Comparison of ENCODE assay signal across 11 mouse cellular contexts in genomic region chr16:17499249-17499883, GRCm38 (mm10). TPM values are rescaled to one million over a fixed set of nuclear protein-coding genes. Genes with fewer than 3 reads are reported as not detected.
DNase-seq lines count a peak whose midpoint lies in the region; ATAC-seq and TF ChIP-seq lines count a peak whose summit lies in the region.
"Had no signal": no experiment of that assay in that cellular context is flagged by ENCODE, and none has a peak within 500 bp of the region (broad histone marks: within the 10 kb centered on the region; RNA-seq: fewer than 3 reads in every experiment).

No protein-coding gene starts in this region.

- no peak overlapping the region for H3K4me3 ChIP-seq in heart, embryonic 11.5 days (ENCODE audit: low read depth, low read length)
- H3K4me3 ChIP-seq in forebrain, postnatal 0 days (ENCODE audit: low read depth, low read length): no peak overlapping the region
- H3K4me3 ChIP-seq in midbrain, embryonic 13.5 days (replicated peaks): no peak overlapping the region
- H3K4me3 ChIP-seq: myocyte had no signal

- TF ChIP-seq CTCF in forebrain, postnatal 0 days (IDR thresholded peaks at IDR 0.05; ENCODE audit: low read depth): no peak

- H3K4me1 ChIP-seq in heart, embryonic 11.5 days (ENCODE audit: control insufficient read depth, insufficient read depth, low read length): peaks cover 11% of the 10 kb centered on the region
- peaks cover 4% of the 10 kb centered on the region; the same call in 1 of the 2 replicates for H3K4me1 ChIP-seq in forebrain, postnatal 0 days (ENCODE audit: insufficient read depth)
- peaks cover 20% of the 10 kb centered on the region for H3K4me1 ChIP-seq in midbrain, embryonic 13.5 days (replicated peaks)

- no peak overlapping the region for H3K4me2 ChIP-seq in heart, embryonic 11.5 days
- no peak overlapping the region for H3K4me2 ChIP-seq in forebrain, postnatal 0 days (ENCODE audit: low read depth)
- peak overlapping the region; percentile 27 for H3K4me2 ChIP-seq in midbrain, embryonic 13.5 days (replicated peaks)

- no peaks in the 10 kb centered on the region for H3K9me3 ChIP-seq in heart, embryonic 11.5 days (replicated peaks; ENCODE audit: control insufficient read depth, low read length)
- no peaks in the 10 kb centered on the region for H3K9me3 ChIP-seq in forebrain, postnatal 0 days (ENCODE audit: low read length)
- H3K9me3 ChIP-seq in midbrain, embryonic 13.5 days: no peaks in the 10 kb centered on the region

- H3K9ac ChIP-seq in heart, embryonic 11.5 days (ENCODE audit: low read depth, low read length): no peak overlapping the region
- H3K9ac ChIP-seq in forebrain, postnatal 0 days: no peak overlapping the region
- H3K9ac ChIP-seq in midbrain, embryonic 13.5 days (replicated peaks): peak overlapping the region; percentile 48

- 36% methylated on average over 10 of the region's 10 CpGs for WGBS in heart, embryonic 11.5 days (ENCODE audit: insufficient replicate concordance)
- 16% methylated on average over 10 of the region's 10 CpGs for WGBS in forebrain, postnatal 0 days
- WGBS in midbrain, embryonic 13.5 days: 14% methylated on average over 10 of the region's 10 CpGs

- DNase-seq in heart, adult 9 months (ENCODE audit: low spot score in 2 of 2): no peak
- peak; percentile 6 for DNase-seq in brain, embryonic 18.5 days (ENCODE audit: low read depth, low spot score)
- DNase-seq in forebrain, postnatal 0 days: peak; percentile 25
- no peak for DNase-seq in adrenal gland, postnatal 36 days
- DNase-seq: gastrocnemius, postnatal 25 days; kidney, adult 18-20 months had no signal

- H3K27ac ChIP-seq in heart, embryonic 11.5 days (ENCODE audit: low read depth, low read length): no peak overlapping the region
- no peak overlapping the region for H3K27ac ChIP-seq in forebrain, postnatal 0 days (ENCODE audit: low read depth, low read length)
- H3K27ac ChIP-seq in midbrain, embryonic 13.5 days: no peak overlapping the region; the same call in 1 of the 2 replicates

- ATAC-seq in heart, embryonic 11.5 days (replicated peaks; ENCODE audit: insufficient number of reproducible peaks, low FRiP score, low TSS enrichment): 0 out of 2 replicates have a peak, but pooled peaks have one; percentile 14
- ATAC-seq in forebrain, postnatal 0 days: peak; percentile 89
- peak; percentile 88 for ATAC-seq in midbrain, embryonic 13.5 days
- no peak for ATAC-seq in frontal cortex, adult (ENCODE audit: low TSS enrichment)
- ATAC-seq in cerebellum, adult (ENCODE audit: insufficient number of reproducible peaks, low FRiP score, low TSS enrichment): no peak

- H3K27me3 ChIP-seq in heart, embryonic 11.5 days (ENCODE audit: control insufficient read depth, insufficient read depth, low read length): no peaks in the 10 kb centered on the region
- H3K27me3 ChIP-seq in forebrain, postnatal 0 days (ENCODE audit: insufficient read depth, low read length): no peaks in the 10 kb centered on the region
- no peaks in the 10 kb centered on the region for H3K27me3 ChIP-seq in midbrain, embryonic 13.5 days

- no peaks in the 10 kb centered on the region for H3K36me3 ChIP-seq in heart, embryonic 11.5 days (ENCODE audit: control insufficient read depth, insufficient read depth, low read length)
- H3K36me3 ChIP-seq in forebrain, postnatal 0 days (ENCODE audit: insufficient read depth): no peaks in the 10 kb centered on the region
- H3K36me3 ChIP-seq in midbrain, embryonic 13.5 days: no peaks in the 10 kb centered on the region

RNA-seq across cellular contexts. Expression of gene Lztr1, which starts 9.1 kb away (rescaled TPM):
- 46.6 and 47.4 TPM in 2 replicates for polyA plus RNA-seq in heart, embryonic 11.5 days (2014; fragmentation: Nextera tagmentation; extraction: Ambion mirVana)
- total RNA-seq in forebrain, postnatal 0 days (2014; rRNA removed): 206 and 244 TPM in 2 replicates
- 91.4 and 103 TPM in 2 replicates for polyA plus RNA-seq in forebrain, postnatal 0 days (2015; fragmentation: Nextera tagmentation; extraction: Ambion mirVana)
- polyA plus RNA-seq in midbrain, embryonic 13.5 days (2015; fragmentation: Nextera tagmentation; extraction: Ambion mirVana): 124 and 133 TPM in 2 replicates
- 10 to 100 TPM; 56.1 to 59.9 TPM for total RNA-seq in adrenal gland, postnatal 36 days (2021)

RNA-seq across cellular contexts. Expression of gene Aifm3, which starts 10.0 kb away (rescaled TPM):
- polyA plus RNA-seq in heart, embryonic 11.5 days (2014; fragmentation: Nextera tagmentation; extraction: Ambion mirVana): 0.54 and 0.68 TPM in 2 replicates
- 15.2 and 21.8 TPM in 2 replicates for total RNA-seq in forebrain, postnatal 0 days (2014; rRNA removed)
- polyA plus RNA-seq in forebrain, postnatal 0 days (2015; fragmentation: Nextera tagmentation; extraction: Ambion mirVana): 7.5 and 12.7 TPM in 2 replicates
- 7.9 and 10.6 TPM in 2 replicates for polyA plus RNA-seq in midbrain, embryonic 13.5 days (2015; fragmentation: Nextera tagmentation; extraction: Ambion mirVana)
- total RNA-seq in adrenal gland, postnatal 36 days (2021): 1 to 10 TPM; 6.5 to 8.5 TPM

RNA-seq across cellular contexts. Expression of gene Thap7, which starts 31.6 kb away (rescaled TPM):
- 31.4 and 34.0 TPM in 2 replicates for polyA plus RNA-seq in heart, embryonic 11.5 days (2014; fragmentation: Nextera tagmentation; extraction: Ambion mirVana)
- 69.2 and 71.0 TPM in 2 replicates for total RNA-seq in forebrain, postnatal 0 days (2014; rRNA removed)
- 58.3 and 64.4 TPM in 2 replicates for polyA plus RNA-seq in forebrain, postnatal 0 days (2015; fragmentation: Nextera tagmentation; extraction: Ambion mirVana)
- 61.7 and 65.0 TPM in 2 replicates for polyA plus RNA-seq in midbrain, embryonic 13.5 days (2015; fragmentation: Nextera tagmentation; extraction: Ambion mirVana)
- 10 to 100 TPM; 31.4 to 39.4 TPM for total RNA-seq in adrenal gland, postnatal 36 days (2021)

RNA-seq across cellular contexts. Expression of gene Crkl, which starts 47.6 kb away (rescaled TPM):
- polyA plus RNA-seq in heart, embryonic 11.5 days (2014; fragmentation: Nextera tagmentation; extraction: Ambion mirVana): 47.8 and 49.6 TPM in 2 replicates
- 31.4 and 55.4 TPM in 2 replicates for total RNA-seq in forebrain, postnatal 0 days (2014; rRNA removed)
- polyA plus RNA-seq in forebrain, postnatal 0 days (2015; fragmentation: Nextera tagmentation; extraction: Ambion mirVana): 44.5 and 60.5 TPM in 2 replicates
- 88.7 and 91.2 TPM in 2 replicates for polyA plus RNA-seq in midbrain, embryonic 13.5 days (2015; fragmentation: Nextera tagmentation; extraction: Ambion mirVana)
- 10 to 100 TPM; 30.4 to 38.1 TPM for total RNA-seq in adrenal gland, postnatal 36 days (2021)

Comparison
In these comparisons a context has a peak if more than half of its experiments do, and no peak if none do; other contexts are left out.
1. ATAC-seq: peak in heart, embryonic 11.5 days (single experiment), forebrain, postnatal 0 days (single experiment) and midbrain, embryonic 13.5 days (single experiment); none in frontal cortex, adult (single experiment) and cerebellum, adult (single experiment).
2. DNase-seq: peak in brain, embryonic 18.5 days (single experiment) and forebrain, postnatal 0 days (single experiment); none in heart, adult 9 months (0 of 2) and adrenal gland, postnatal 36 days (0 of 2).